Mouse (Mus musculus): Measurements from ENCODE around the gene Col8a1. TPM values are rescaled to one million over a fixed set of nuclear protein-coding genes. Genes with fewer than 3 reads are reported as not detected.

Col8a1 gene
- total RNA-seq (2015) (not detected in 2 replicates), total RNA-seq (2017) (not detected in 2 replicates)

DNA sequence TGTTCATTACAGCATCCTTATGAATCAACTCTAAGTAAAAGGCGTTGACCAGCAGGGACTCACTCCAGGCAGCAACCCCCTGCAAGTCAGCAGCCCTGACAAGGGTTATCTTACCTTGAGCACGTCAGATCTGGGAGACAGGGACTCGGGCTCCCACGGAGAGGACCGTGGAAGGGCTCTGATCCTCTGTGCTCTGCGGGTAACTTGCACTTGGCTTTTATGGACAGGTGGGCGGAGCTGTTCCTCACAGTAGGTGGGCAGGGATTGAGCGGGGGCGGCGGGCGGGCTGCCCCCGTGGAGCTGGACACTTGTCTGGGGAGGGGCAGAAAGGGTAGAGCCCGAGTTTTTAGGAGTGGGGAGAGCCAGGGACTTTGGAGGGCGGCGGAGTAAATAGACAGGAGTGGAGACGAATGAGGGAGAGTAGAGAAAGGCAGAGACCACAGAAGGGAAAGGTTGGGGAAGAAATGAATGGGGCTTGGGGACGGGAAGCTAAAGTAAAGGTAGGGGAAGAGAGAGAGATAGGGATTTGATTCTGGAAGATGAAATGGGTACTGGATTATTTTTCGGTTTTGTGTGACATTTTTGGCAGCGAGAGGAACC, at the start of gene Col8a1:
TSS of gene Col8a1 (minus strand) at position 212 of the 600 bp plus-strand sequence.
- ATAC-seq (ENCODE audit: poor library complexity, severe bottlenecking) = no peak

DNA sequence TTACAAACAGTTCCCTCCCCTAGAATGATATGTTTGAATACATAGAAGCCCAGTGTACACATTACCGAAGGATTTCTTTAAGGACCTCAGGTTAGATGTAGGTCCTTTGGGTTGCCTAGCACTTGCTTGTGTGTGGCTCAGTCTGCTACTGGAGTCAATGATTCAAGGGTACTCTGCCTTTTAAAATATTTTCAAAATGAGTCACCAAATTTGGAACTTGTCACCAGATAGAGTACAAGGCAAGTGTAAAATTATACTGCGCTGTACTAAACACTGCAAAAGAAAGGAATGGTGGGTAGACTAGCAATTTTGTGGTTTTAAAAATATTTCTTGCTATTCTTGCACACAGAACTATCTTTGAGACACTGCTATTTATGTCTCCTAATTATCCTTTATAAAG, 47.3 kb upstream of the Col8a1 start:
- ATAC-seq (ENCODE audit: poor library complexity, severe bottlenecking) = no peak

DNA sequence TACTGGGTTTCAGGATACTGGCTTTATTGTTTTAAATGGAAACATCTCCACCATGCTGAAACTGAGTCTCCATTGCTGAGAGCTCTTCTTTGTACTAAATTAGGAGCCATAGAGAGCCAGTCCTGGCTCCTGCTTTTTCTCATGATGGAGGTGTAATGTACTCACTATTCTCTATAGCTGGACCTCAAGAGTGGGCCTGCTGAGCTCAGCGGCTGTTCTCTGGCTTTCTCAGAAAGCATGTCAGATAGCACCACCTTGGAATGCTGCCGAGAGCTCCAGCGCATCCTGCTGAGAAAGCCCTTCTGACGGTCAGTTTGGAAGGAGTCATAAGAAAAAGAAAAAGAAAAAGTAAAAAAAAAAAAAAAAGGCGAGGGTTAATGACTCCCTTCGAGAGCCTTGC, 41.8 kb upstream of the Col8a1 start:
- no peak for ATAC-seq (ENCODE audit: poor library complexity, severe bottlenecking)

DNA sequence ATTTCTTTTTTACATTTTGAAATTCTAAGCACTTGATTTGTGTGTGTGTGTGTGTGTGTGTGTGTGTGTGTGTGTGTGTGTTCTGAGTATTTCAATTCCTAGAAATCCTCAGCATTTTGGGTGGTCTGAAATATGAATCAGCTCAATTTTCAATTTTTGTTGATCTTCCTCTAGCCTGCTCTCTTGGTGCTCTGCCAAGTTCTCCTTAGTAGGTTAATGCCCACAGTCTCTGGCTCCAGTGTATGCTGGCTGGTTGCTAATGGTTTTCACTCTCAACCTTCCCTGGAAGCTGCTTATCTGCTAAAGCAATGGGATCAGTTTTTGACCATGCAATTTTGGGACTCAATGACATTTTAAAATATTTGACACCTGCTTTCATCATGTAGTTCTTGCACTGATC, 24.5 kb upstream of the Col8a1 start:
- no peak for ATAC-seq (ENCODE audit: poor library complexity, severe bottlenecking)

DNA sequence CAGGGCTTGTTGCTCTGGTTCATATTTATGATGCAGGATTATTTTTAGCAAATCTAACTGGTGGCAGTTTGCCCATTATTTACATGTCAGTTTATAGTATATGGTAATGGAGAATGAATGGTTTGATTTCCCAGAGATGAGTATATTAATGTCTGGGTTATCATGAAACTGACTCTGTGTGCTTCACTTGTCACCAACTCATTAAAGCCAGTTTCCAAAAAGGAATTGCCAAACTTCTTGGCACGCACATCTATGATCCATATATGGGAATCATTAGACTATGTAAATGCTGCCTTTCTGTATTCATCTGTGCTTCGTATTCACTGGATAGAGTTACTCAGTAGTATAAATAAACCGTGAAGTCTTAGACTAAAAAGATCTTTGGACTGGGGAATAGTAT, 11.1 kb upstream of the Col8a1 start:
- no peak for ATAC-seq (ENCODE audit: poor library complexity, severe bottlenecking)

DNA sequence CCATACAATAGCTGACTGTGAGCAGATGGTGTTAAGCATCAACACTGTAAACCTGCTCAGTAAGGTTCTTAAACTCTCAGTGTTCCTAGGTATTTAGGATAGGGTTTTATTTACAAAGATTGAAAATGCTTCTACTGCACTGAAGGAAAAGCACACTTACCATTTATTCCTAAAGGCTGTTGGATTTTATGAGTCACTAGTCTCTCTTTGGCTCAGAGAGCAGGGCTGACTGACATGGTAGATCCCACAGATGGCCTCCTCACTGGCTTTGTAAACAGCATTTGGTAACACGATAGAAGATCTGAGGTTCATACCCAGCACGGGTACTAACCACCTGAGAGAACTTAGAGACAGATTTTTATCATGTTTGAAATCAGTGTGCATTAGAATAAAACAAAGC, 5.3 kb upstream of the Col8a1 start:
- ATAC-seq (ENCODE audit: poor library complexity, severe bottlenecking) = no peak

DNA sequence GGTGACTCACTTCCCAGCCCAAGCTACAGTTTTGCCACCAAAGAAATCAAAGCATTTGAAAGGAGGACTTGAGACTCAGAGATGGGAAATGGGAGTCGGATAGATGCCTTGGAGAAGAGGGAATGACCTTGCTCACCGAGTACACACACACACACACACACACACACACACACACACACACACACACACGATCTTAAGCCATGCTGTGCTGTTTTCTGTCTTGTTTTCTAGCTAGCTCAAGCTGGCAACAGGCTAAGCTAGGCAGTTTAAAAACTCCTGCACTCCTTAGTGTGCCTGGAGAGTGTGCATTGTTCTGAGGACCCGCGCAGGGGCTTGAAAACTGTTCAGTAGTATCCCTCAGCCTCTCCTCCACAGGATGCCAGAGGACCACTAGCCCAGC, 1.2 kb upstream of the Col8a1 start:
- no peak for ATAC-seq (ENCODE audit: poor library complexity, severe bottlenecking)

DNA sequence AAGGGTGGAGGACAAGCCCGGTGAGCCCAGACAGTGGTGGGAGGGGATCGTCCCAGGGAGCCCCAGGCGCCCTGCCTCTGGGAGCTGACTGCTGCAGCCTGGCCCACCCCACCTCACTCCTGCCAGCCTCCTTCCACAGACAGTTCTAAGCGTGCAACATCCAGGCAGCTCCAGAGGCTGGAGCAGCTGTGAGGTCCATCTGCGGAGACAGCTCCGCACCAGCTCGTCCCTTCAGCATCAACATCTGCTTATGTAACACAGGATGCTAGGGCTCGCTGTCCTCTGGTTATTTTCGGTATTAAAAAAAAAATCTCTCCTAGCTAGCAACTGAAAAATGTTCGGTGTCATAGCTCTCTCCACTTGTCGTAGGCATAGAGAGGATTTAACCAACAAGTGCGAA, 704 bp upstream of the Col8a1 start:
- ATAC-seq (ENCODE audit: poor library complexity, severe bottlenecking) = no peak

DNA sequence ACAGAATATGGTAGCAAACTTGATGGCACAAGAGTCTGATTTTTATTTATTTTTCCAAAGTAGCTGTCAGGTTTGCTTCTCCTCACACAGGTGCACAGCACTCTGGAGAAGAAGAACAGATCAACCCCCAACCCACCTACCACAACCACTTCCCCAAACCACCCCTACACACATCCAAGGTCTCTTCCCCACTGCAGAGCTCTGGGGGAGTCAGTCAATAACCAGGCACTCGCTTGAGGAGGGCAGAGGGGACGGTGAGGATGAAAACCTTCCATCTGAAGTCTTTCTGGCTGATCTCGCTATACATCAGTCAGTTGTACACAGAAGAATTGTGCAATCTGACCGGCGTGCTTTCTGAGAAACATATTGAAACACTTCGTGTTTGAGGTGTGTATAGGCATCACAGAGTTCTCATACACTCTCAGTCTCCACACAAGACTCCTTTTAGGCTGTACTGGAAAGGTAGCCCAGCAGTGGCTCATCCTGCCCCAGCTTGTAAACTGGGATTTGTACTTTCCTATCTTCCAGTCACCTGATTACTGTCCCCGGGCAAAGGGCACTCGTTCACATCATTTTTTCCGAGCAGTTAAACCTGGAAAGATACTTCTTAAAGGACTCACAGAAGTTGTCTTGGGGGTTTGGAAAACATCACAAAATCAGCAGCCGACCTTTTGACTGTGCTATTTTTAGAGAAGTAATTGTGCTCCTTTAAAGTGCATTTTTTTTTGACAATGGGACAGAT, 827 bp downstream of the Col8a1 start:
- ATAC-seq (ENCODE audit: poor library complexity, severe bottlenecking) = no peak

DNA sequence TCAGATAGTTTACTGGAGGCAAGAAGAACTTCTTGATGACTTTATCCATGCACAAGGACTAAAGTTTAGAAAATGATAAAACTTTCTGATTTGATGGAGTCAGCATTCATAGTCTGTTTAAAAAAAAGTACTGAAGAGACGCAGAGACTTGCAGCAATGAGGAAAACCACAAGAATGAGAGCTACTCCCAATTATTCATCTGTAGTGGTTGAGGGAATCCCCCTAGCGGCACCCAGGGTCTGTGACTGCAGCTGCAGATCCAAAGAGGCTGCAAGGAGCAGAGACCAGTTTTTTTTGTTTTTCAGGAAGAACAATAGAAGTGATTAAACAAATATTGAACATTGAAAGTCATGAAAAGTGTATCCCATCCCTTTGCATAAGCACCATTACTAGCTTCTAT, 4.0 kb downstream of the Col8a1 start:
- ATAC-seq (ENCODE audit: poor library complexity, severe bottlenecking) = no peak

DNA sequence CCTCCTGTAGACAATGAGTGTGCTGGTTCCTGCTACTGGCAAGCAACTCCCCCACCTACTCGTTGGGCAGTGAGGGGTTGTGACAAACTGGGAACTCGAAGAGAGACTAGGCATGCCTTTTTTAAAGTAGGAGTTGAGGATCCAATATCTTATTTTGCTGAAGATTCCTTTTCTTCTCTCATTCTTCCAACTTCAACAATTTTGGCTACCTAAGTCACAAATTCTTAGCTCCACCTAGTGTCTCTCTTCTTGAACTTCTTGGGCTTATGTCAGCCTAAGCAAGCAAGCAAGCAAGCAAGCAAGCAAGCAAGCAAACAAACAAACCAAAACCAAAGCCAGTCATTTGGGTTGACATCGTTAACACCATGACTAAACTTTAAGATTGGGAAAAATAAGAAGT, 6.4 kb downstream of the Col8a1 start:
- ATAC-seq (ENCODE audit: poor library complexity, severe bottlenecking) = no peak

DNA sequence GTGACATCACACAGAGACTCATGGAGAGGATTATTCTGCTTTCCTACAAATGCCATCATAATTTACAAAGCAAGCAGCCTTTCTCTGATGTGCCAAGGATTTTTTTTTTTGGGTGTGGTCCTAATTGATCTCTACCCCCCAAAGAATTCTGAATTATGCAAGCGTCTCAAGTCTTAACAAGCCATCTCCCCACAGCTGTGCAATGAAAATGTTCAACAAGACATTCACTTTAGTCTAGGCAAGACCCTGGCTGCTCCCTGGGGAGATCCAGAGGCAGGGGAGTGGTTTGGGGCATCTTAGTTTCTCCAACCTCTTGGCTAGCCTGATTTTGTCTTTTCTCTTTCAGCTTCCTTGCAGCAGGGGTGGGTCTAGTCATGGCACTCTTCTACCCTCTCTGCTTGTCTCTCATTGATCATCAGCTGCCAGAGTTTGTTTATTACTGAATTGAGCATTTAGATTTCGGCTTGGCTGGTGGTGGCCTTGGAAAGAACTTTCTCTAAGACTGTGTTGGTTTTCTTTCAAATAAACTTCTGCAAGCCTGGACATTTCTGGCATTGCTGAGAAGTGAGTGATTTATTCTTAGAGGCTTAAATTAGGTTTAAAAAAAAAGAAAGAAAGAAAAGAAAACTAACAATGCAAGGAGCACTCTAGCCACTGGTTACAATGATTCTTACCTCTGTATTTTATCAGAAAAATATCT, 7.0 kb downstream of the Col8a1 start:
- no peak for ATAC-seq (ENCODE audit: poor library complexity, severe bottlenecking)

DNA sequence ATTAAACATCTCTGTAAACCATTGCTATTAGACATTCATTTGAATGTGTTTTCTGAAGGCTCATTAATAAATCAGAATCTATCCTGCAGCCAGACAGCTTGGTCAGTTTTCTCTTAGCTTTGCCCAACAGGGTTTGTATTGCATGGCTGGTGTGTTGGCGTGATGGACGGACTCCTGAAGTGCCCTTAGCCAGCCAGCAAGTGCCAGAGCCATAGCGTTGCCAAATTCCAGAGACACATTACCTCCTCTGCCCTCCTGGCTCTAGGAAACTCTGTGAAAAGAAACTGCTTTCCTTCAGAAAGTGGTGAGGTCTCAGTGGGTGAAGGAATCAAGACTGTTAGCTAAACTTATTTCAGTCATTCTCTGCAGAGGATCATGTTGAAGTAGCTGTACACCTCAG, 14.4 kb downstream of the Col8a1 start:
- ATAC-seq (ENCODE audit: poor library complexity, severe bottlenecking) = no peak

DNA sequence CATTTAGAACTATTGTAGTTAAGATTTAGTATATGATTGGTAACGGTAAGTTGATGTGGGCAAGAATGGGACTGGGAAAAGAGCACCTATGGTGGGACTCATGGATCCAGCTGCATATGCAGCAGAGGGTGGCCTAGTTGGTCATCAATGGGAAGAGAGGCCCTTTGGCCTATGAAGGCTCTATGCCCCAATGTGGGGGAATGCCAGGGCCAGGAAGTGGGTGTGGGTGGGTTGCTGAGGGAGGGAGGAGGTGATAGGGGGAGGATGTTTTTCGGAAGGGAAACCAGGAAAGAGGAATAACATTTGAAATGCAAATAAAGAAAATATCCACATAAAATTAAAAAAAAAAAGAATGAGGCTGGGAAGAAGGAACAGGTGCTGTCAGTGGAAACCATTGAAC, 19.6 kb downstream of the Col8a1 start:
- ATAC-seq (ENCODE audit: poor library complexity, severe bottlenecking) = no peak

DNA sequence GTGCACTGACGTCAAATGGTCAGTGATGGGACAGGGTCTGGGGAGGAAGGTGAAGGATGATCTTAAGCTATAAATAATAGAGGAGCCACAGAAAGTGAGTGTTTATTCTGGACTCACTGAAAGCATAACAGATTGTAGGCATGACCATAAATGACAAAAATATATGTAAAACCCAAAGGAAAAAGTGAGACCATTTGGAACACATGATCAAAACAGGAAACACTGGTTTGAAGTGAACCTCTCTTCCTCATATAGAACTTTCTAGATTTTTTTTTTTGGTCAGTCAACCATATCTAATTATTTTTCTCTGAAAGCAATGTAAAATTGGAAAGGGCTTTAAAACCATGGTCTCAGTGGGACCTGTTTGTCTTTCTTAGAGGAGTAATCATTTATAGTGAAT, 21.0 kb downstream of the Col8a1 start:
- no peak for ATAC-seq (ENCODE audit: poor library complexity, severe bottlenecking)

DNA sequence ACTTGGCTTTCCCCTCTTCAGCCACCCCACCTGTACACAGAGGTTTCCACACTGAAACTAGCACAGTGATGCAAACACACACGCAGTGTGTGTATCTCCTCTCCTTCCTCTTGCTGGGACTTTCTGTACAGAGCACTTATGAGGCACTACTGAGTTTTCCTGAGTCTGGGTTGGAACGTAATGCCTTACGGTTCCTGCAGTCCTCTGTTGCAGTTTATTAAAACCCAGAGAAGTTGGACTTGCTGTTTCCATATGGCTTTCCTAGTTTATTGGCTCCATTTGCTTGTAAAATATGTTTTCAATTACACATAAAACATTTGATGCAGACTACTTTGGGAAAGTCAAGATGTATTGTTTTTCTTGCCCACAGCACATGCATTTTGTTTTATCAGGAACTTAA, 21.4 kb downstream of the Col8a1 start:
- no peak for ATAC-seq (ENCODE audit: poor library complexity, severe bottlenecking)

DNA sequence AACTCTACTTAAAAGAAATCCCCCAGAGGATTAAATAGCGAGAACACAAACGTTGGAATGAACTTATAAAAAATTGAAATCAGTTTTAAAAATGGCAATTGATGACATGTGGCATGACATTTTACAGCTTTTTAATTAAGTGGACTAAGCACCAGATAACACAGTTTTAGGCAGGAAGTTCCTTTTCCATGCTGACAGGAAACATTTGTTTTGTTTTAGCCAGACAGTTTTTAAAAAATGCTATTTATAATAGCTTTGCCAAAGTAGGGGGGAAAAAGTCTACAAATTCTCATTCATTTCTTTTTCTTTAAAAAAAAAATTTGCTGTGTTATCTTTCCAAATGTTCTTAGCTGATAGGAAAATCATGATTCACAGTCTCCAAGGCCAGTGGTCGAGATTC, 29.6 kb downstream of the Col8a1 start:
- ATAC-seq (ENCODE audit: poor library complexity, severe bottlenecking) = no peak

DNA sequence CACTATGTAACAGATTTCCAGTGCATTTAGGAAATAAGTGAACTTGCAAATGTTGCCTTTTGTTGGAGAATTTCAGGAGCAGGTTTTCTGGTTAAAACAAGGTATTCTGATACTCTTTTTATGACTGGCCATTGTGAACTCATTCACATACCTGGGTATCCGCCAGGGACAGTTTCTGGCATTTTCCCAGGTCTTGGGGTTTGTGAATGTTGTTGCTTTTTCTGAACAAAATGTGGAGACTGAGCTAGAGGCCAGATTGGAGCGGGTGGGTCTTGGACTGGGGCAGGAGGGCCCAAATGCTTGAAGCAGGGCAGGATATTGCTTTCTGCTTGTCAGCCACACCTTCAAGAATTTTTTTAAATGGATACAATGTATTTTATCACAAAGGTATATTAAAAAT, 35.6 kb downstream of the Col8a1 start:
- ATAC-seq (ENCODE audit: poor library complexity, severe bottlenecking) = no peak

DNA sequence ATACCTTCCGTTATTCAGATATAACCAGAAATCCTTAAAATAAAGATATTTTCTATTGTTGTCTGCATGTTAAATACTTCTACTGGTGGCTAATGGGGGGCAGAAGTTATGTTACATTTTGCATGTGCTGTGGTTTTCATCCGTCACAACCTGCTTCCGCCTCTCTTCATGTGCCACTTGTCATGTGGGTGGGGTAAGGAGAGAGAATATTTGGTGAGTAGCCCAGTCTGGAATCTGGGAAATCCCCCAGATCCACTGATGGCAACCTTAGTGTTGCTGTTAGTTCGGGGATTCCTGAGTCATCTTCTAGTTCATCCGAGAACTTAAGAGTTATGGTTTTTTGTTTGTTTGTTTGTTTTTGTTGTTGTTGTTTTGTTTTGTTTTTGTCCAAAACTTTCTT, 55.8 kb downstream of the Col8a1 start:
- no peak for ATAC-seq (ENCODE audit: poor library complexity, severe bottlenecking)

DNA sequence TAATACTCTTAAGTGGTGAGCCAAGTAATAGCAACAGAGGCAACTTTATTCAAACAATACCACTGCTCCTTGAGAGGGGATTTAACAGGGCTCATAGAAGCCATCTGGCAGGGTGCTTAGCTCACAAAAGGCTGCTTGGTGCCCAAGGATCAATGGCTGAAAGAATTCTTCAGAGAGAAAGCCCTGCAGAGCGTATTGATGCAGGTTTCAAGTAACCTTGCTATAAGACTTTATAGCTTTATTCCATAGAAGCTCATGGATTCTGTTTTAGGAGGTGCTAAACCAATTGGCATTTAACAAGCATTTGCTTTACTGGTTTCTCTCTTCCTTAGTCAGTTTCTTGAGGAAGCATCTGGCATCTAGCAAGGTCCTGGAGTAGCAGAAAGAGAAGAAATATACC, 59.8 kb downstream of the Col8a1 start:
- no peak for ATAC-seq (ENCODE audit: poor library complexity, severe bottlenecking)

DNA sequence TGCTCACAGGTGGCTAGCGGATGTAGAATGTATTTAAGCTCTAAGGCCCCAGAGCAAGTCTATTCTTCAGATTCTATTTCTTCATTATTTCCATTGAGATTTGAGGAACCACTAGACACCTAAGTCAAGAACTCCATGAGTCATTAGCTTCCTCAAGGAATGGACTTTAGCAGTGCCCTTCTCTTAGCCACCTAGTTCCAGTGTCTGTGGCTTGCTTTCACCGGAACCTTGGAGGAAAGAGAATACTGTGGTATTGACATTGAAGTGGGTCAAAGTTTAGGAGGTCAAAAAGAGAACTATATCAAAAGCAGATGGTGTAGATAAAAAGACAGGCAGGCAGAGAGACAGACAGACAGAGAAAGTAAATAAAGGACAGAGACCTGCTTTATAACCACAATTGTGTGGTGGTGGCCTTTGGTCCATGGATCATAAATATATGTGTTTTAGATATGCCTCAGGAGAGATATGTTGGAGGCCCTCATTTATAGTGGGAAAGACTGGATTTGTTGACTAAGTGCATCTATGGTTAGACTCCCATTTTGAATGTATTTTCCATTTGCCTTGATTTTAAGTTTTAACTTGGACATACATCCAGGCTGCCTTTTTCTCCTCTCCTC, 60.5 kb downstream of the Col8a1 start:
- ATAC-seq (ENCODE audit: poor library complexity, severe bottlenecking) = no peak
